Mouse (Mus musculus): ENCODE measurements around the gene Pitpnm3. TPM values are rescaled to one million over a fixed set of nuclear protein-coding genes. Genes with fewer than 3 reads are reported as not detected.
"Not testable (repeated sequence)": the region's sequence is repeated elsewhere in the genome, so short reads cannot be mapped to it uniquely, and the experiment has no call there.

Gene Pitpnm3
- 1 to 10 TPM in 2 of 4 experiments, under 1 TPM in 2; 0.88 to 1.5 (median 1.0) TPM for total RNA-seq (2022)

DNA sequence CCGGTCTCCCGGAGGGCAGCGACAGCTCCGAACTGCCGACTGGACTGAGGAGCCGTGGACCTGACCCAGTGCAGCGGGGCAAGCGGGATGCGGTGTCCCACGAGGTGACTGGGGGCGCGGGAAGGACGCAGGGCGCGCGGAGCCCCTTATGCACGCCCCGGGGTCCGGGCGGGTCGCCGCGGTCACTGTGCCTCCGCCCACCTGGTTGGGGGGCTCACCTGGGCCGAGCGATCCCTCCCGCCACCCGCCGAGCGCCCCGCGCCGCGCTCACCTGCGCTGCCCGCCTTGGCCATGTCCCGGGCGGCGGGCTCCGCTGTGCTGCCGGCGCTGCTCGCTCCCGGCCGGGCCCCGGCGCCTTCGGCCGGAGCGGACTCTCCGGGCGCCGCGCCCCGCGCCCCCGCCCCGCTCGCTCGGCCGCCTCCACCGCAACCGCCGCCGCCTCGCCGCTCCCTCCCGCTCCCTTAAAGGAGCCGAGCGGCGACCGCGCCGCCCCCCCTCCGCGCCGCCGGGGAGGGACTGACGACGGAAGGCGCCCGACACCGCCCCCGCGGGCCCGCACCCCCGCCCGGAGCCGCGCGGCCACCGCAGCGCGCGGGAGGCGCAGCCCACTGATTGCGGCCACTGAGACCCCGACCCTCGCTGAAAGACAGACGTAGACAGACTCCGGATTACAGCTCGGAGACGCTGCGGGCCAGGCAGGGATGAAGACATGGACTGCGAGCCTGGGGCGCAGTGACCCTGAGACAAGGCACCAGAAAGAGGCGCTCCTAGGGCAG lies at the start of gene Pitpnm3:
Gene Pitpnm3 (minus strand): TSS at position 396 of the 776 bp plus-strand sequence.
- no peak for DNase-seq (ENCODE audit: low spot score in 2 of 2)

DNA sequence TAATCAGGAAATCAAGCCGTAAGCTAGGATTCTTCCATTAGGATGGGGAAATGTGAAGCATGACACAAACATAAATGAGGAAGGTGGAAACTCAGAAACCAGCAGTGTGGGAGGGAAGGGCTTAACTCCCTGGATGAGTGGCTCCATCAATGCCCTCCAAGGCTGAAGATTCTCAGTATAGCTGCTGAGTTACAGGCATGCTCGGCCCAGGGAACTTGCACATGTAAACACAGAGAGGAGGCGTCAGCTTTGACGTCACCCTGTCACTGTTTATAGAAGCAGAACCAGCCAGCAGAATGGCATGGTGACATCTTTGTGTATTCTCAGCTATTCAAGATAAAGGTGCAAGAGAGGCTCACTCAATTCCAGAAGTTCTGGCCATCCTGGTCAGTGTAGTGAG lies 48.7 kb upstream of the Pitpnm3 start:
- no peak for DNase-seq (ENCODE audit: low spot score in 2 of 2)

DNA sequence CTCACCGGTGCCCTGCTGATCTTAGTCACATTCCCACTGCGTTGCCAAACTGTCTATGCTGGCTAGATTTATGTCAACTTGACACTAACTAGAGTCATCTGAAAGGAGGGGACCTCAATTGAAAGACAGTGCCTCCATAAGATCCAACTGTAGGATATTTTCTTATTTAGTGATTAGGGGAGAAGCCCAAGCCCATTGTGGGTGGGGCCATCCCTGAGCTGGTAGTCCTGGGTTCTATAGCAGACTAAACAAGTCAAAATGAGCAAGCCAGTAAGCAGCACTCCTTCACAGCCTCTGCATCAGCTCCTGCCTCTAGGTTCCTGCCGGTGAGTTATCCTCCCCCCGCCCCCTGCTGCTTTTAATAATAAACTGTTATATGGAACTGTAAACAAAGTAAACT lies 45.6 kb upstream of the Pitpnm3 start:
- no peak for DNase-seq (ENCODE audit: low spot score in 2 of 2)

DNA sequence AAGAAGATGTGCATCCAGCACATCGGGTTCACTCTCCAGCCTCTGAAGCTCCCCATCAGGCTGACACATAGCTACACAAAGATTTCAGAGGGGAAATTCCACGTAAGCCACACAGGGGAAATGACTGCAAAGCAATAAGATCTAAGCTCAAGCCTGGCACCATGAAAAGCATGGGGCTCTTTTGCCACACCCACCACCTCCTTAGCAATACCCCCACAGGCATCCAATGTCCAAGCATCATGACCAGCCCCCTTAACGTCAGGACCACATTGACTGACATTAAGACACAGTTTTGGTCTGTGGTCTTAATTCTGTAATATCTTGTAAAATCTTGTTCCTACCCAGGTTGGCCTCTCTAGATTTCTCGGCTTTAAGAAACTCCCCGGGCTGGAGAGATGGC lies 45.0 kb upstream of the Pitpnm3 start:
- DNase-seq (ENCODE audit: low spot score in 2 of 2): no peak

DNA sequence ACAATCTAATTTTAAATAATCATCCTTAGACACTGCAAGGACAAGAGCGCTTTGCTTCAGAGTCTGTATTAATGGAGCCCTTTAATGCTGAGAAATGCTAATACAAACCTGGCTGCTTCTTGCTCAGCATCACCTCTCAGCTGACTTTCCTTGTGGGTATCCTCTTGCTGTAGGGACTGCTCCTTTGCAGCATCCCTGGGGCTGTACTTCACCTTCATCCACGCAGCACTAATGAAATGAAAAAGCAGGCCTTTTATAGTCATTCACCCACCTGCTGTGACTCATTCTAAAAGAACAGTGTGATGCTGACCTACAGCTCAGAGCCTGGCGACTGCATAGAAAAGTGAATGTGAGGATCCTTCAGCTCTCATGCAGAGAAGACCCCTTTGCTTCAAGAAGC lies 41.0 kb upstream of the Pitpnm3 start:
- DNase-seq (ENCODE audit: low spot score in 2 of 2): no peak

DNA sequence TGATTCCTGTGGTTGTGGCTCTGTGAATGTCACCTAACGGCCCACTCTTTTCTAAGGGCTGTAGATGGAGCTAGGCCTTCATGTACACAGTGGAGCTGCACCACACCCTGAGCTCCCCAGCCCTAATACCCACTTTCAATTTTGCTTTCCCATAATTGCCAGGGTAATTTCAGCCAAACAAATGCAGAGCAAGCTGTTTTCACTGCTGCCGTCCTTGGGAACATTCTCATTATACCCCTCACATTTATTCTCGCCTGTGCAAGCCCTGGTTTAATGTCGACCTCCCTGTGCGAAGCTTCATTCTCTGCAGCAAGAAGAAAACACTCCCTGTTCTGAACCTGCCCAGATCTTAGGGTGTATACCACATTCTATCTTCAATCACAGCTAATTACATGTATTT lies 40.4 kb upstream of the Pitpnm3 start:
- DNase-seq (ENCODE audit: low spot score in 2 of 2): no peak

DNA sequence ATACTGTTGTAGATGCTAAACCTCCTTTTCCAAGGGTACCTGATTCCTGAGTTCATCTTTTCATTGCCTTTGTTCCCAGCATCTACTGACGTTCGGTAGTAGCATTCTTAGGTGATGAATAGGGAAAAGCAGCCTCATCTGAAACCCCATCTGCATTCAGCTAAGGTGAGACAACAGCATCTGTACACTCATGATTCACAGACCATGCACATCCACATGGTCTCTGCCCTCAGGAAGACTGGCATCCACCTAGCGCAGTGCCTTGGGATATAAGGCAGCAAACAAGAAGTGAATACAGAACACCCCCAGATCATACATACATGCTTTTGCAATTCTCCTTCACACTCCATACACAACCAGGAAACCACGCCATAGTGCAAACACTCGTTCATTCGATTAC lies 39.1 kb upstream of the Pitpnm3 start:
- DNase-seq (ENCODE audit: low spot score in 2 of 2): no peak

DNA sequence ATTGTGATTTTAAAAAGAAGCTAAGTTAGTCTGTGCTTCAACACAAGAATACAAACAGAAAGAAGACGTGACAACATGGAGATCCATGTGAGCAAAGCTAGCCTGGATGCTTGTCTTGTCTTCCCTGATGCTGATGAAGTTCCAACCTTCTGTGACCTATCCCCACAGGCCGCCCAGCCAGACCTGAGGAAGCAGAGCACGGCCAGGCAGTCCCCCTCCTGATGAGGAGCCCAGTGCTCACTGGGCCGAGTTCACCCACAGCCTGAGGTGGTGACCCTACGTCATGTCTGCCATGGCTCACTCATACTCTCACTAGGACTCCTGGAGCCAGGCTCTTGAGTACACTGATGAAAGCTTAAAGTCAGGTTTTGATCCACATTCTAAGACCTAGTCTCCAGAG lies 37.9 kb upstream of the Pitpnm3 start:
- no peak for DNase-seq (ENCODE audit: low spot score in 2 of 2)

DNA sequence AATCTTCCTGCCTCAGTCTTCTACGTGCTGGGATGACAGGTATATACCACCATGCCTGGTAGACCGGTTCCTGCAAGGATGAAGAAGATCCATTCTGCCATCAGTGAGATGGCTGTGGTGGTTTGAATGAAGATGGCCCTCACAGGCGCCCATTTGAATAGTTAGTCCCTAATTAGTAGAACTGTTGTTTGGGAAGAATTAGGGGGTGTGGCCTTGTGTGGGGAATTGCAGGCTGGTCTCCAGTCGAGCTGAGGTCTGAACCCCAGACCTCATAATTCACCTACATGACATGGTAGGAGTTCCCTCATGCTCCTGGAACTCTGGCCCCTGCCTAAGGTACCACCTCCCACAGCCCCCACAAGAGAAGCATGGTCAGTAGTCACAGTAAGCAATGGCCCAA lies 36.3 kb upstream of the Pitpnm3 start:
- not testable (repeated sequence) for DNase-seq (ENCODE audit: low spot score in 2 of 2)

DNA sequence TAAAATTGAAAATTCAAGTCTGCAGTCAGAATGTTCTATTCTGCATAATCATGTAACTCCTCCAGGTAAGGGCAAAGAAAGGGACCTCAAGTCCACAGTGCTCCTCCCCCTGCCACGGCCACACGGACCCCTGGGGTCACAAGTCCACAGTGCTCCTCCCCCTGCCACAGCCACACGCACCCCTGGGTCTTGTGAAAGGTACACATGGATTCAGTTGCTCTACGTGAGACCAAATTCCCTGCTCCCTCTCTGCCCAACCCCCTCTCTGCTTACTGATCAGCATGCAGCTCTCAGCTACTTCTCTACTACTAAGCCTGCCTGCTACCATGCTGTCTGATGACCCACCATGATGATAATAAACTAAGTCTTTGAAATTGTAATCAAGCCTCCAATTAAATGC lies 34.3 kb upstream of the Pitpnm3 start:
- DNase-seq (ENCODE audit: low spot score in 2 of 2): no peak

DNA sequence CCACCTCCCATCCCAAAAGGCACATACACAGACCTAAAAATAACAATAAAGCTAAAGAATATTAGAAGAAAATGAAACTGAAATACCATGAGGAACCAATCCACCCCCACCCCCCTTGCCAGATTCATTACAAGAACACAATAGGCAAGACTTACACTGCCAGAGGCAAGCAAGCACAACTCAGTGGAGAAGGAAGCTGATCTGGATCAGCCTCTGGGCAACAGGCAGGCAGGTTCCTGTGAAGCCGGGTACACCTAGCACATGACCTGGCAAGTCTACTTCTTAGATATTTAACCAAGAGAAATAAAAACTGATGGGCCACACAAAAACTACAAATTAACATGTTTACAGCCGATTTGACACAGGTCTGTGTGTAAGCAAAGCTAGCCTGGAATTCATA lies 27.6 kb upstream of the Pitpnm3 start:
- no peak for DNase-seq (ENCODE audit: low spot score in 2 of 2)

DNA sequence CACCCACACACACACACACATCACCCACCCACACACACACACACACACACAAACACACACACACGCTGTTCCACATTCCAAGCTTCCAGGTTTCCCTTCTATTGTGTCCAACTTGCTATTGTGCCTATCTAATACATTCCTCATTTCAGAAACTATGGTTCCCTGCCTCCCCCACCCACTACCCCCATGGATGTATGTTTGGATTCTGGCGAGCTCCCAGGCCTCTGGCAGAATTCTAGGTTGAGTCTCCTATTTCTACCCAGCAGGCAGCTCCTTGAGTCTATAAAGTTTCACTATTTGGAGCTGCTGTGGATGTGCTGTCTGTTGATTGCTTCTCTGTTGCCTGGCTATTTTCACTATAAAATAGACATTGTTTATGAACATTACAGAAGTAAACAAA lies 21.0 kb upstream of the Pitpnm3 start:
- no peak for DNase-seq (ENCODE audit: low spot score in 2 of 2)

DNA sequence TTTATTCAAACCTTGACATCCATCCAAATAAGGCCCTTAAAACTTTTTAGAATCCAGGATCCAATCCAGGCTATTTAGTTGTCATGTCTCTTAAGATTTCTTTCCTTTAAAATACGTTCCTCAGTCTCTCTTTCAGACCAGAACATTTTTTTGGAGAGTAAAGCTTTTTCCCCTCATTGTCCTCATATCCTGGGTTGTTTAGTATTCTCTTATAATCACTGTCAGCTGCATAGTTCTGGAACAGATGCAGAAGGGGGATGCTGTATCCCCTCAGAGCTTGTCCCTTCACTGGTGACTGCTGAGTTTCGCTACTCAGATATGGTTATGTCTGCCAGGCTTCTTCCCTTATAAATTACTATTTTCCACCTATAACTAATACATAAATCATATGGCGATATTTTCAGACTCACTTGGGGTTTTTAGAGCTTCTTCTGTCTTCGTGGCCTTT lies 20.4 kb upstream of the Pitpnm3 start:
- no peak for DNase-seq (ENCODE audit: low spot score in 2 of 2)

DNA sequence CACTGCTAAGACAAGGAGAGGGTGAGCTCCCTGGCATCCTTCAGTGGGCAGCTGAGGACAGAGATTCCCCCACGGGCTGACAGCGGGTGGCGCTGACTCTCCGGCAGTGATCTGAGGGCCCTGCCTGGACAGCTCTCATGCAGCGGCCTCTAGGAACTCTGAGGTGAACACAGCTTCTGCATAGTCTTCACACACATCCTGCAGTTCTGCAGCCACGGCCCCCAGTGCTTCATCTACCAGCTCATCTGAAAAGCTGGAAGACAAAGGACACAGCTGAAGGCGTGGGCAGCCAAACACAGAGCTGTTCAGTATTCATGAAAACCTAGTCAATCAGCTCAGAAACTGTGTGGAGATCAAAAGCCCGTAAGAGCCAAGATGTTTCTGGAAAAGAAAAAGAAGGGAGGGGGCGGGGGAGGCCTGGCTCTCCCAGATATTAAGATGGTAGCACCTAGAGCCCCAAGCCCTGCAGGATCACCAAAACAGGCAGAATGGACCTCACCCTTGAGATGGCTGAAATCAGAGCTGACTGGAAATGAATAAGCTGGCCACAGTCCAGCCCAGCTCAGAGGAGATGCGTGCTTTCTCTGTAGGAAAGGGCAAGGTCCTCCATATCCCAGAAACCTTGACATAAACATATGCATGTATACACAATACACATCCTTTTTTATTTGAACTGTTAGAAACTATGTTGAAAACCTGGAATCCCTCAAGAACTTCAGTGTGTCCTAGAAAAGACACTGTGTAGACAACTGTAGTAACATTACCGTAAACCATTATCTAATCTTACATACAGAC lies 19.8 kb upstream of the Pitpnm3 start:
- no peak for DNase-seq (ENCODE audit: low spot score in 2 of 2)

DNA sequence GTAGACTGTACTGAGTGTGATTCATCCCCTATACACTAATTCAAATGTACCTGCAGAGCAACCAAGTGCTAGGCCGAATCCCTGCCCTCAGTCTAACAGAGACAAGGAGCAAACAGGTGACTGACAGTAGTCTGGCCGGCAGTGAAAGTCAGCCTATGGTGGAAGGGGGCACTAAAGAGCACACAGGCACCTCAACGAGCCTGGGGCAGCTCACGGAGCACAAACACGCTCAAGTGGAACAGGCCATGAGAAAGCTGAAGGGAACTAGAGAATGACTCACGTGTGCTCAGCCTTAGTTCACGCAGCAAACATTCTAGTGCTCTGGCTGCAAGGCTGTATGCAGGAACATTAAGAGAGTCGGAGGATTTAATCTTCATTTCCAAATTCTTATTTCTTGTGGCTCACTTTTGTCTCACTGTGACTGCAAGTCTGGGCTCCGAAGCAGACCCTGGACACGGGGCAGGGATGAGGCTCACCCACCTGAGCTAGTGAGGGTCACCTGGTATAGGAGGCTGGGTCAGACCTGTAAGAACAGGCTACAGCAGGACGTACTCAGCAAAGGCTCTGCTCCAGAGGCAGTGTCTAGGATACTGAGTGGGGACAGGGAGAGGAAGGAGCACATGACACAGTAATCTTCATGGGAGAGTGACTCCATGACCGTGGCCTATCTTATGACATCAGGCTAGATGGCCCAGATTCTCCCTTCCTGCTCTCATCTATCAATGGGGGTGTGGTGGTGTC lies 17.7 kb upstream of the Pitpnm3 start:
- no peak for DNase-seq (ENCODE audit: low spot score in 2 of 2)

DNA sequence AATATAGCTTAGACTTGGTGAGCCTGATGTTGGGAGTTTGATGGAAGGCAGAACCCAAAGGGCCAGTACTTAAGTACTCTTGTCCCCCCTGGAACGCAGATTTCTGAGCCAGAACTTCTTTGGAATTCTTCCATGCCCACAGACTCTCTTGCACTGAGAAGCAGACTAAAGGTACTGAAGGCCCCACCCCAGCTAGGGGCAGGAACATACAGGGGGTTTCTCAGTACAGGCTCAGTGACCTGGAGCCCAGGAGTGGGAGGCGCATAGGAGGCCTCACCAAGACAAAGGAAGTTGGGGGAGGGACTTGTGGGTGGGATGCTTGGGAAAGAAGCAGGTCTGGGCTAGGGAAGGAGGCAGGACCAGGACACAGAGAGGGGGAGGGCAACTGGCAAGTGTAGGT lies 15.5 kb upstream of the Pitpnm3 start:
- no peak for DNase-seq (ENCODE audit: low spot score in 2 of 2)

DNA sequence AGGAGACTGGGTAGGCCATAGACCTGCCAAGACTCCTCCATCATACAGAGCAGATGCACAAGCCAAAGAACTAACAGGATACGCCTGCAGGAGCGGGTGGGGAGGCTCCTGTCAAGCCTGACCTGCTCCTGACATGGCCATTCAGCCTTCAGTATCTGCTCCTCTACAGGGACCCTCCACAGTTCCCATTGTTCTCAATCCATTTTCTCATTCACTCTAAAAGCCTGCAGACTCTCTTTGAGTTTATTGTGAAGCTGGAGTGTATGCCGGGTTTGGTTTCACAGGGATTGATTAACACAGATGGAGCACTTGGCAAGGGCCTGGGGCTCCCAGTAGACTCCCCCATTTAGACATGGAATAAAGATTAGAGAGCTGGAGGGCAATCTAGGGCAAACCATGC lies 12.3 kb upstream of the Pitpnm3 start:
- no peak for DNase-seq (ENCODE audit: low spot score in 2 of 2)

DNA sequence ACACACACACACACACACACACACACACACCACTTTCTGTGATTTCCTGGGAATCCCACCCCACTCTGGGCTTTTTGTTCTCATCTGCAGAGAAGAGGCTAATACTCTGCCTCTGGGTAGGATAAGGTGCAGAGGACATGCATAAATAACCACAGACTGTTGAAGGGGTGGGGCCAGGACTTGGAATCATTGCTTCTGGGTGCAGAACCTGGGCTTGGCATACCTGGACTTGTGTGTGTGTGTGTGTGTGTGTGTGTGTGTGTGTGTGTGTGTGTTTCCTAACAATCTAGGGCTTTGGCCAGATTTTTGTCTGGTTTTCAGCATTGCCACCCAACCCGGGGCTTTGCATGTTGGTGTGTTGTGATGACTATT lies 10.3 kb upstream of the Pitpnm3 start:
- no peak for DNase-seq (ENCODE audit: low spot score in 2 of 2)

DNA sequence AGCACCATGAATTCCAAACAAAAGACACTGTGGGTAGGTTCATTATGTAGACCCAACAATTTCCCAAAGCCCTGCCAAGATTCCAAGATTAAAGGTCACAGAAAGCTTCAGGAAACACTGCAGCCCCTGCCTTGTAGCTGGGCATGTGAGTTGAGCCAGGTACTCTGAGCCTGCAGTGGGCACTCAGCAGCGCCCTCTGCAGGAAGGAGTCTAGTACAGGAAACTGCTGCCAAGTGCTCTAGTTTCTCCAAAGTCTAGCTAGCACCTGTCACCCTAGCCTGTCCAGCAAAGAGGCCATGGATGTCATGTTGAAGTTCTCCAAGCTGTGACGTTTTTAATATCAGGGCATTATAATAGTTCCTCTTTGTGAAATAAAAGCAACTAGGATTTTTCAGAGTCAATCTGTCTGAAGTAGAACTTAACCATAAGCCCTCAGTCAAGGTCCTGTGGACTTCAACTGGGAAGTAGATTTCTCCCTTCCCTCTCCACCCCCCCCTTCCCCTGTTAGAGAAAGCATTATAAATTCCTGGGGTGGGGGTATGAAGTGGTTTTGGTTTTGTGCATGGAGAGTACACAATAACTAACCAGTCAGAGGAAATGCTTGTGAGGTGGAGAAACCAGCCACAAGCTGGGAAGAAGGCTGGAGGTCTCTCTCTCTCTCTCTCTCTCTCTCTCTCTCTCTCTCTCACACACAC lies 9.8 kb upstream of the Pitpnm3 start:
- DNase-seq (ENCODE audit: low spot score in 2 of 2): peak in 1 of 2 experiments; percentile 51

DNA sequence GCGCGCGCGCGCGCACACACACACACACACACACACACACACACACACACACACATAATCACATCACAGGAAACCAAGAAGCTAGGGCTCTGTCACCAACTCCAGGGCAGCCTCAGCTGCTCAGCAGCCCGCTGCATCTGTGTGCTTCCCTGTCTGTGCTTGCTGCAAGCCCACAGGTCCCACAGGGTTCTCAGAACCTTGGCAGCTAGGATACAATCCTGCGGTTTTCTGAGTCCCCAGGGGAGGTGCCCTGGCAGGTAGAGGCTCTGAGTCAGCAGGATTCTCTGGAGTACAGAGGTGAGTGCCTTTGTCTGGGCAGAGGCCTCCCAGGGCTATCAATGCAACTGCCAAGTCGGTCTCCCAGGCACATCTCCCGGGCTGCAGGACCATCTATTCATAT lies 7.3 kb upstream of the Pitpnm3 start:
- no peak for DNase-seq (ENCODE audit: low spot score in 2 of 2)

DNA sequence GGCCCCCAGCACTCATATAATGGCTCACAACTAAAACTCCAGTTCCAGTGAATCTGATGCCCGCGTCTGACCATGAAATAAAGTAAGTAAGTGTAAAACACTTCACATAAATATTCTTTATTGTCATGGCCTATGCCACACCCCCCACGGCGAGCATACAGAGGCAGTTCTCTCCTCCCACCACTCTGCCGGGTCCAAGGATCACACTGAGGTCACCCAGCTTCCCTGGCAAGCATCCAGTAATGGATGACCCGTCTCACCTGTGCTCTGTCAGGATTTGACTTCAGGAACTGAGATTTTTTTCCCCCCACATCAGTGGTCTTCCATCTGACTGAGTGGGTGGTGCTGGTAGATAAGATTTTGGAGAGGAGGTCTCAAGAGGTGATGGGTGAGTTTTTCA lies 4.6 kb upstream of the Pitpnm3 start:
- no peak for DNase-seq (ENCODE audit: low spot score in 2 of 2)
